Mouse (Mus musculus) intestine, embryonic 16.5 days (tissue): ENCODE results near the gene Uvrag. TPM values are rescaled to one million over a fixed set of nuclear protein-coding genes. Genes with fewer than 3 reads are reported as not detected.

Experiments
- ATAC-seq: fragments of 200-750 bp; cut with Nextera tagmentation; 2 replicates; pipeline ENCODE4 v1.8.0; 2017; ENCODE audit warnings: moderate TSS enrichment, moderate library complexity
- H3K27ac ChIP-seq: fragments of 300-500 bp; sonication (generic); 2 replicates; pipeline ENCODE4 v1.5.1; 2014; ENCODE audit warnings: mild to moderate bottlenecking, low read length
- H3K27me3 ChIP-seq: fragments of 300-500 bp; sonication (generic); replicated peaks from 2 replicates; pipeline ENCODE4 v1.6.1; 2014; ENCODE audit warnings: low read length, control low read depth, mixed read lengths; ENCODE audit not compliant: control insufficient read depth, insufficient read depth
- H3K36me3 ChIP-seq: fragments of 300-500 bp; sonication (generic); 2 replicates; pipeline ENCODE4 v1.6.1; 2014; ENCODE audit warnings: low read length, control low read depth; ENCODE audit not compliant: control insufficient read depth, insufficient read depth
- H3K4me1 ChIP-seq: fragments of 300-500 bp; sonication (generic); 2 replicates; pipeline ENCODE4 v1.6.1; 2014; ENCODE audit warnings: low read length, control low read depth, mixed read lengths; ENCODE audit not compliant: control insufficient read depth, insufficient read depth
- H3K4me2 ChIP-seq: fragments of 300-500 bp; sonication (generic); 2 replicates; pipeline ENCODE4 v1.6.1; 2014; ENCODE audit warnings: low read depth, low read length, control low read depth
- H3K4me3 ChIP-seq: fragments of 300-500 bp; sonication (generic); 2 replicates; pipeline ENCODE4 v1.5.1; 2014; ENCODE audit warnings: mild to moderate bottlenecking, low read length
- H3K9ac ChIP-seq: fragments of 300-500 bp; sonication (generic); 2 replicates; pipeline ENCODE4 v1.6.1; 2014; ENCODE audit warnings: low read depth, low read length
- H3K9me3 ChIP-seq: fragments of 300-500 bp; sonication (generic); 2 replicates; pipeline ENCODE4 v1.6.1; 2016; ENCODE audit warnings: low read length, control low read depth; ENCODE audit not compliant: control insufficient read depth
- WGBS: fragments of 180-500 bp; shearing (Covaris S2); extraction: QIAGEN DNeasy Blood & Tissue Kit; methylation state at CpG from one replicate; pipeline ENCODE4 v1.1.7; 2014; 5-methylcytosine and 5-hydroxymethylcytosine counted together
- polyA plus RNA-seq: library from polyadenylated mRNA; unstranded; fragments of >200 nt; fragmentation: Nextera tagmentation; extraction: Ambion mirVana; gene quantifications from 2 replicates; pipeline ENCODE4 v1.2.1, GENCODE M21; 2015

Gene Uvrag
- polyA plus RNA-seq, 1 experiment from 2014 or later = 17.4 TPM

- no peak overlapping the region for H3K27ac ChIP-seq
- peaks cover 5% of the 10 kb centered on the region; the same call in 1 of the 2 replicates for H3K4me1 ChIP-seq
- WGBS = 50% methylated on average over 10 of the region's 10 CpGs
- H3K9ac ChIP-seq = no peak overlapping the region
- H3K27me3 ChIP-seq = no peaks in the 10 kb centered on the region
- H3K9me3 ChIP-seq = no peaks in the 10 kb centered on the region
- H3K36me3 ChIP-seq = no peaks in the 10 kb centered on the region
- ATAC-seq = no peak
- H3K4me2 ChIP-seq = no peak overlapping the region
- H3K4me3 ChIP-seq = no peak overlapping the region
Measured at GRCm38 (mm10) chr7:98935193-98935592, 205.7 kb downstream of the Uvrag start.

- H3K4me1 ChIP-seq = peaks cover 19% of the 10 kb centered on the region
- H3K27ac ChIP-seq = no peak overlapping the region
- ATAC-seq = no peak
- no peaks in the 10 kb centered on the region for H3K36me3 ChIP-seq
- H3K4me2 ChIP-seq = no peak overlapping the region
- WGBS = 55% methylated on average over 7 of the region's 7 CpGs
- no peak overlapping the region for H3K4me3 ChIP-seq
- H3K9me3 ChIP-seq = no peaks in the 10 kb centered on the region
- no peak overlapping the region for H3K9ac ChIP-seq
- no peaks in the 10 kb centered on the region for H3K27me3 ChIP-seq
Measured at GRCm38 (mm10) chr7:98928336-98929025, 212.5 kb downstream of the Uvrag start.

GRCm38 (mm10) chr7:98926906-98927528 lies 213.9 kb downstream of the Uvrag start:
- Histone ChIP-seq H3K9me3 (no peaks in the 10 kb centered on the region), H3K36me3 (no peaks in the 10 kb centered on the region), H3K4me2 (no peak overlapping the region), H3K4me3 (no peak overlapping the region), H3K9ac (no peak overlapping the region), H3K27ac (peak overlapping the region; percentile 38), H3K4me1 (peaks cover 19% of the 10 kb centered on the region), H3K27me3 (no peaks in the 10 kb centered on the region)
- peak; percentile 92 for ATAC-seq
- 60% methylated on average over 10 of the region's 10 CpGs for WGBS

- Histone ChIP-seq H3K27ac (0 out of 2 replicates have a peak overlapping the region, but pooled peaks have one; percentile 8), H3K27me3 (no peaks in the 10 kb centered on the region), H3K4me2 (no peak overlapping the region), H3K36me3 (no peaks in the 10 kb centered on the region), H3K4me1 (peaks cover 19% of the 10 kb centered on the region), H3K9ac (peak overlapping the region; percentile 41; the same call in 1 of the 2 replicates), H3K9me3 (no peaks in the 10 kb centered on the region), H3K4me3 (no peak overlapping the region)
- WGBS = 33% methylated on average over 18 of the region's 18 CpGs
- ATAC-seq = peak; percentile 50
Measured at GRCm38 (mm10) chr7:98924380-98924869, 216.5 kb downstream of the Uvrag start.

GRCm38 (mm10) chr7:98922984-98923383 lies 218.0 kb downstream of the Uvrag start:
- WGBS = 68% methylated on average over 5 of the region's 5 CpGs

GRCm38 (mm10) chr7:98917407-98917806 lies 223.5 kb downstream of the Uvrag start:
- no peak for ATAC-seq
- WGBS = 60% methylated on average over 5 of the region's 5 CpGs
- Histone ChIP-seq H3K27ac (no peak overlapping the region), H3K36me3 (no peaks in the 10 kb centered on the region), H3K9me3 (no peaks in the 10 kb centered on the region), H3K4me1 (no peaks in the 10 kb centered on the region), H3K4me3 (no peak overlapping the region), H3K4me2 (no peak overlapping the region), H3K9ac (no peak overlapping the region), H3K27me3 (no peaks in the 10 kb centered on the region)

More at GRCm38 (mm10) chr7:98922984-98923383, 218.0 kb downstream of the Uvrag start:
- ATAC-seq = no peak
- Histone ChIP-seq H3K27me3 (no peaks in the 10 kb centered on the region), H3K27ac (no peak overlapping the region), H3K4me3 (no peak overlapping the region), H3K4me2 (no peak overlapping the region), H3K4me1 (peaks cover 13% of the 10 kb centered on the region), H3K9me3 (no peaks in the 10 kb centered on the region), H3K9ac (no peak overlapping the region), H3K36me3 (no peaks in the 10 kb centered on the region)

- Histone ChIP-seq H3K4me2 (no peak overlapping the region), H3K27me3 (no peaks in the 10 kb centered on the region), H3K27ac (no peak overlapping the region), H3K36me3 (no peaks in the 10 kb centered on the region), H3K9ac (no peak overlapping the region), H3K9me3 (no peaks in the 10 kb centered on the region), H3K4me1 (peaks cover 5% of the 10 kb centered on the region; the same call in 1 of the 2 replicates), H3K4me3 (no peak overlapping the region)
- 89% methylated on average over 6 of the region's 6 CpGs for WGBS
- no peak for ATAC-seq
Measured at GRCm38 (mm10) chr7:98916581-98916980, 224.4 kb downstream of the Uvrag start.

GRCm38 (mm10) chr7:98912953-98913360 lies 228.0 kb downstream of the Uvrag start:
- no peak for ATAC-seq
- Histone ChIP-seq H3K9me3 (no peaks in the 10 kb centered on the region), H3K9ac (no peak overlapping the region), H3K27ac (no peak overlapping the region), H3K4me3 (no peak overlapping the region), H3K4me2 (no peak overlapping the region), H3K36me3 (no peaks in the 10 kb centered on the region), H3K4me1 (peaks cover 11% of the 10 kb centered on the region; the same call in 1 of the 2 replicates), H3K27me3 (no peaks in the 10 kb centered on the region)
- WGBS = 67% methylated on average over 2 of the region's 2 CpGs

GRCm38 (mm10) chr7:98911276-98911675 lies 229.7 kb downstream of the Uvrag start:
- H3K4me2 ChIP-seq = no peak overlapping the region
- H3K9me3 ChIP-seq = no peaks in the 10 kb centered on the region
- H3K36me3 ChIP-seq = no peaks in the 10 kb centered on the region
- H3K27ac ChIP-seq = no peak overlapping the region
- H3K4me3 ChIP-seq = no peak overlapping the region
- H3K27me3 ChIP-seq = no peaks in the 10 kb centered on the region
- ATAC-seq = peak; percentile 48
- WGBS = 49% methylated on average over 8 of the region's 8 CpGs
- H3K4me1 ChIP-seq = peaks cover 11% of the 10 kb centered on the region; the same call in 1 of the 2 replicates
- H3K9ac ChIP-seq = no peak overlapping the region
